Mouse (Mus musculus) heart, postnatal 14 days (tissue): Measurements from ENCODE around the gene Dnah11. TPM values are rescaled to one million over a fixed set of nuclear protein-coding genes. Genes with fewer than 3 reads are reported as not detected.
"Not testable (repeated sequence)": the region's sequence is repeated elsewhere in the genome, so short reads cannot be mapped to it uniquely, and the experiment has no call there.

Source experiments
- DNase-seq, 2 experiments: peaks; one replicate each; pipeline ENCODE4 v3.0.0; 2021 to 2022
- intact Hi-C: fragments of 180-260 bp; cut with DNase I; formaldehyde crosslinking; loops from one replicate; pipeline ENCODE4 v1.15.1; 2025
- total RNA-seq, 2 experiments: library from RNA; stranded (reverse); gene quantifications; 2 replicates each; pipeline ENCODE4 v1.2.3; 2021

The Dnah11 gene
- total RNA-seq, 2 experiments from 2014 or later = 0.07 TPM; not detected in 1

GRCm38 (mm10) chr12:117993499-117993898 lies 205.3 kb downstream of the Dnah11 start:
- peak; percentile 68 to 84 for DNase-seq
- intact Hi-C loops = loop anchor here (1.0 to 5.0 kb wide), 3 partner anchors 309 to 862 kb away; partner anchors contain the start of gene Sp4

- no peak for DNase-seq
- intact Hi-C loops = no loop called here
These were observed 209.6 kb downstream of the Dnah11 start for GRCm38 (mm10) chr12:117989018-117989828.

GRCm38 (mm10) chr12:117980315-117980714 lies 218.5 kb downstream of the Dnah11 start:
- no peak for DNase-seq
- intact Hi-C loops = no loop called here

GRCm38 (mm10) chr12:117973712-117974111 lies 225.1 kb downstream of the Dnah11 start:
- intact Hi-C loops = no loop called here

GRCm38 (mm10) chr12:117962698-117963097 lies 236.1 kb downstream of the Dnah11 start:
- DNase-seq = no peak
- intact Hi-C loops = no loop called here

More at GRCm38 (mm10) chr12:117973712-117974111, 225.1 kb downstream of the Dnah11 start:
- no peak for DNase-seq

GRCm38 (mm10) chr12:117959213-117959612 lies 239.6 kb downstream of the Dnah11 start:
- no peak for DNase-seq
- intact Hi-C loops = no loop called here

- DNase-seq = no peak
- intact Hi-C loops = no loop called here
These were observed 251.8 kb downstream of the Dnah11 start for GRCm38 (mm10) chr12:117946823-117947704.

- intact Hi-C loops = no loop called here
- DNase-seq = no peak
These were observed 256.9 kb downstream of the Dnah11 start for GRCm38 (mm10) chr12:117941947-117942346.

GRCm38 (mm10) chr12:117938214-117938613 lies 260.6 kb downstream of the Dnah11 start:
- no peak for DNase-seq
- intact Hi-C loops = no loop called here

- DNase-seq = no peak
- intact Hi-C loops = no loop called here
These were observed 266.8 kb downstream of the Dnah11 start for GRCm38 (mm10) chr12:117932026-117932425.

GRCm38 (mm10) chr12:117929768-117930167 lies 269.1 kb downstream of the Dnah11 start:
- no peak for DNase-seq
- intact Hi-C loops = no loop called here

GRCm38 (mm10) chr12:117915826-117916588 lies 282.8 kb downstream of the Dnah11 start:
- intact Hi-C loops = no loop called here
- DNase-seq = no peak

GRCm38 (mm10) chr12:117914613-117915245 lies 284.1 kb downstream of the Dnah11 start:
- DNase-seq = no peak

GRCm38 (mm10) chr12:117911396-117911795 lies 287.4 kb downstream of the Dnah11 start:
- intact Hi-C loops = no loop called here
- no peak for DNase-seq

More at GRCm38 (mm10) chr12:117914613-117915245, 284.1 kb downstream of the Dnah11 start:
- intact Hi-C loops = no loop called here

- DNase-seq, intact Hi-C loops: not testable (repeated sequence)
These were observed 293.5 kb downstream of the Dnah11 start for GRCm38 (mm10) chr12:117905232-117905840.

- no peak for DNase-seq
- intact Hi-C loops = no loop called here
These were observed 295.2 kb downstream of the Dnah11 start for GRCm38 (mm10) chr12:117903671-117904070.

GRCm38 (mm10) chr12:117901352-117901751 lies 297.5 kb downstream of the Dnah11 start:
- DNase-seq, intact Hi-C loops: not testable (repeated sequence)

- DNase-seq, intact Hi-C loops: not testable (repeated sequence)
These were observed 298.0 kb downstream of the Dnah11 start for GRCm38 (mm10) chr12:117900798-117901197.

- DNase-seq = no peak
- intact Hi-C loops = no loop called here
These were observed 311.4 kb downstream of the Dnah11 start for GRCm38 (mm10) chr12:117887422-117887821.
